Mouse (Mus musculus) olfactory bulb, adult 2 months (tissue): ENCODE results near the gene Mmp28. TPM values are rescaled to one million over a fixed set of nuclear protein-coding genes. Genes with fewer than 3 reads are reported as not detected.
A peak's percentile ranks its signal among the peaks of the same experiment; 100 is the strongest.

Source experiments
- H3K27ac ChIP-seq: fragments of 200-500 bp; 2 replicates; pipeline ENCODE4 v1.5.1; 2012; ENCODE audit warnings: low read depth, low read length; ENCODE audit not compliant: insufficient read depth
- H3K4me1 ChIP-seq: fragments of 200-500 bp; 2 replicates; pipeline ENCODE4 v1.6.1; 2012; ENCODE audit warnings: low read length; ENCODE audit not compliant: control insufficient read depth, insufficient read depth
- H3K4me3 ChIP-seq: fragments of 200-500 bp; 2 replicates; pipeline ENCODE4 v1.5.1; 2012; ENCODE audit warnings: mild to moderate bottlenecking, low read depth, low read length, moderate library complexity; ENCODE audit not compliant: insufficient read depth
- CTCF ChIP-seq: fragments of 200-500 bp; IDR thresholded peaks from 2 replicates; pipeline ENCODE4 v1.5.1; 2012; ENCODE audit warnings: low read depth, mild to moderate bottlenecking, low read length, moderate library complexity; ENCODE audit not compliant: insufficient read depth
- POLR2A ChIP-seq: fragments of 200-500 bp; IDR thresholded peaks from 2 replicates; pipeline ENCODE4 v1.6.1; 2012; ENCODE audit warnings: mild to moderate bottlenecking, low read depth, low read length, moderate library complexity; ENCODE audit not compliant: insufficient read depth
- WGBS: fragments of 180-500 bp; shearing (Covaris S2); methylation state at CpG from one replicate; pipeline ENCODE4 v1.1.7; 2018; 5-methylcytosine and 5-hydroxymethylcytosine counted together
- polyA plus RNA-seq: library from polyadenylated mRNA; stranded (reverse); fragments of >200 nt; gene quantifications from 2 replicates; pipeline ENCODE4 v1.2.4, GENCODE M21; 2012; ENCODE audit warnings: low replicate concordance; ENCODE audit not compliant: missing spikeins, insufficient read depth, insufficient read length

Mmp28 gene
- polyA plus RNA-seq, 1 experiment, result not detected

DNA sequence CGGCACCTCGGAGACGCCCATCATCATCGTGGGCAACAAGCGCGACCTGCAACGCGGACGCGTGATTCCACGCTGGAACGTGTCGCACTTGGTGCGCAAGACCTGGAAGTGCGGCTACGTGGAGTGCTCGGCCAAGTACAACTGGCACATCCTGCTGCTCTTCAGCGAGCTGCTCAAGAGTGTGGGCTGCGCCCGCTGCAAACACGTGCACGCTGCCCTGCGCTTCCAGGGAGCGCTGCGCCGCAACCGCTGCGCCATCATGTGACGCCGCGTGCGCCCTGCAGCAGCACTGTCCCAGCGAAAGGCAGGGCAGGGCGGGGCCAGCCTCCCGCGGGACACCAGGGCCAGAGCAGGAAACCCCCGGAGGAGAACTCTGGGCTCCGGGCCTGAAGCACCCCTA lies 44.3 kb downstream of the Mmp28 start:
- Histone ChIP-seq H3K4me3 (no peak overlapping the region), H3K4me1 (peaks cover 50% of the 10 kb centered on the region), H3K27ac (peak overlapping the region; percentile 57; the same call in 1 of the 2 replicates)
- TF ChIP-seq CTCF, result 0 out of 2 replicates have a peak, but pooled peaks have one; percentile 8
- TF ChIP-seq POLR2A, result no peak
- 7% methylated on average over 38 of the region's 38 CpGs for WGBS

DNA sequence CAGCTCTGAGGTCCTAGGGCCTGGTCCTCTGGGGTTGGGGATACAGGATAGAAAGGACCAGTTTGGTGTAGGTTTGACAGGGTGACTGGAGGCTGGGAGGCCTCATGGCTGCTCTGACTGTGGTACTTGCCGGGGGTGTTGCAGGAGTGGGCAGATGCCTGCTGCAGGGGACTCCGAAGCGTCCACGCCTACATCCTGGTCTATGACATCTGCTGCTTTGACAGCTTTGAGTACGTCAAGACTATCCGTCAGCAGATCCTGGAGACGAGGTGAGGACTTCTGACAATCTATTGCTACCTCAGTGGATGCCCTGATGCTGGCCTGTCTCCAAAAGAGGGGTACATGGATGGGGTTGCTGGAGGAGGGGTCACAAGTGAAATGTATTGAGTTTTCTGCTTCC lies 45.2 kb downstream of the Mmp28 start:
- peak overlapping the region; percentile 75 for H3K27ac ChIP-seq
- 48% methylated on average over 7 of the region's 7 CpGs for WGBS
- no peak overlapping the region for H3K4me3 ChIP-seq
- TF ChIP-seq POLR2A (no peak), CTCF (no peak)
- peaks cover 53% of the 10 kb centered on the region for H3K4me1 ChIP-seq

- H3K4me1 ChIP-seq, result peaks cover 58% of the 10 kb centered on the region
- no peak overlapping the region for H3K4me3 ChIP-seq
- 13% methylated on average over 5 of the region's 5 CpGs for WGBS
- no peak for TF ChIP-seq CTCF
- no peak for TF ChIP-seq POLR2A
- H3K27ac ChIP-seq, result peak overlapping the region; percentile 75
Measured at GRCm38 (mm10) chr11:83417080-83417479, 45.8 kb downstream of the Mmp28 start.

- 17% methylated on average over 6 of the region's 6 CpGs for WGBS
- TF ChIP-seq CTCF (no peak), POLR2A (no peak)
- Histone ChIP-seq H3K4me3 (peak overlapping the region; percentile 77), H3K4me1 (peaks cover 16% of the 10 kb centered on the region), H3K27ac (peak overlapping the region; percentile 92)
Measured at GRCm38 (mm10) chr11:83410510-83410909, 52.4 kb downstream of the Mmp28 start.

GRCm38 (mm10) chr11:83409792-83410291 lies 53.0 kb downstream of the Mmp28 start:
- WGBS, result 2% methylated on average over 33 of the region's 40 CpGs
- peaks cover 16% of the 10 kb centered on the region for H3K4me1 ChIP-seq
- H3K4me3 ChIP-seq, result peak overlapping the region; percentile 77
- TF ChIP-seq CTCF (no peak), POLR2A (no peak)
- peak overlapping the region; percentile 92 for H3K27ac ChIP-seq

GRCm38 (mm10) chr11:83409087-83409754 lies 53.6 kb downstream of the Mmp28 start, which contains the start of gene Rasl10b:
TSS of gene Rasl10b (plus strand) at chr11:83409137.
- Histone ChIP-seq H3K4me3 (peak within 1 kb of the TSS; percentile 77), H3K27ac (peak within 1 kb of the TSS; percentile 92), H3K4me1 (peaks cover 20% of the 10 kb centered on the region)
- WGBS, result 3% methylated on average over 43 of the region's 44 CpGs
- TF ChIP-seq POLR2A (no peak), CTCF (no peak)

DNA sequence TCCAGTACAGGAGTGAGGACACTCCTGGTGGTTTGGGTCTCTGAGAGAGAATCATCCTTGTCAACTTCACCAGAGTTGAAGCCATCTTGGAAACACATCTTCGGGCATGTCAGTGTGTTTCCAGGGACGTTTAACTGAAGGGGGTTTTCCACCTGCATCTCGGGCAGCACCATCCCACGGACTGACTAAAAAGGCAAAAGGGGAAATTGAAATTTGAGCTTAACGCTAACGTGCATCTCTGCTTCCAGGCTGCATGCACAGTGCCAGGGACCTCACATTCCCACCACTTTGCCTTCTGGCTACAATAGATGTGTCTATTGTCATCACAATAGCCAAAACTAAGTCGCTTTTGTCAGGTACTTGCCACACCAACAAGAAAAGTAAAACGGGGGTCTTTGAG lies 54.6 kb downstream of the Mmp28 start:
- TF ChIP-seq POLR2A, result no peak
- TF ChIP-seq CTCF, result no peak
- no peak overlapping the region for H3K27ac ChIP-seq
- peaks cover 20% of the 10 kb centered on the region for H3K4me1 ChIP-seq
- WGBS, result 46% methylated on average over 8 of the region's 8 CpGs
- H3K4me3 ChIP-seq, result no peak overlapping the region

DNA sequence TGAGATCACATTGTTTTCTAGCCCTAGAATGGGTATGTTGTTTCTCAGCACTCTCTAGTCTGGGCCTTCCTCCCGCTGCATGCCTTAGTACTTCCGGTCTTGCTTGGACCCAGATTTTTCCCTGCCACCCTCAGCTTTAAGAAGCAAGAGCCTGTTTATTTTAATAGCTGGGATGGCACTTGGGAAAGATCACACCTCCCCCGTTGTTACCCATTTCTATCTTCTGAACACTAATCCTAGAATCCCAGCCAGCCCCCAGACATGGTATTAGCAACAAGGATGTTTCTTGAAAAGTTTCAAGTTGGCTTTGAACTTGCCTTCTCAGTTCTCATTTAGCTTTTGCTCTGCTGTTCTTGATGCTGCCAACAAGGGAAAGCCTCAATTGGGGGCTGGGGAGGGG lies 56.5 kb downstream of the Mmp28 start:
- no peak overlapping the region for H3K4me3 ChIP-seq
- WGBS, result 49% methylated on average over 3 of the region's 3 CpGs
- TF ChIP-seq POLR2A (no peak), CTCF (no peak)
- H3K4me1 ChIP-seq, result peaks cover 16% of the 10 kb centered on the region
- H3K27ac ChIP-seq, result no peak overlapping the region

- WGBS, result 54% methylated on average over 7 of the region's 7 CpGs
- Histone ChIP-seq H3K4me1 (peaks cover 12% of the 10 kb centered on the region), H3K27ac (peak overlapping the region; percentile 4), H3K4me3 (no peak overlapping the region)
- TF ChIP-seq POLR2A, result no peak
- TF ChIP-seq CTCF, result no peak
Measured at GRCm38 (mm10) chr11:83403787-83404186, 59.1 kb downstream of the Mmp28 start.

GRCm38 (mm10) chr11:83398724-83399123 lies 64.1 kb downstream of the Mmp28 start:
- WGBS, result 75% methylated on average over 5 of the region's 5 CpGs
- H3K4me3 ChIP-seq, result no peak overlapping the region
- TF ChIP-seq POLR2A (no peak), CTCF (no peak)
- peaks cover 15% of the 10 kb centered on the region for H3K4me1 ChIP-seq
- H3K27ac ChIP-seq, result no peak overlapping the region
